Mouse (Mus musculus) megakaryocyte progenitor cell, adult 5-6 weeks (primary cell): ENCODE measurements around the gene Fam187b. TPM values are rescaled to one million over a fixed set of nuclear protein-coding genes. Genes with fewer than 3 reads are reported as not detected.

Experiments used
- ATAC-seq: replicated peaks from 2 replicates; pipeline ENCODE4 v1.8.0; 2016; ENCODE audit warnings: mild to moderate bottlenecking, moderate TSS enrichment, inconsistent platforms; ENCODE audit not compliant: poor library complexity
- total RNA-seq, 2 experiments: library from RNA; stranded (forward) in 1 of 2; stranded (reverse) in 1 of 2; fragments of 157-497, 149-512 nt in 1 of 2; fragments of 200-1000 nt in 1 of 2; gene quantifications; 2 replicates each; pipeline versions ENCODE4 v1.2.3 to v1.2.4; 2015 to 2017

Fam187b gene
- total RNA-seq, 2 experiments from 2014 or later: 0.10 to 0.42 TPM

- ATAC-seq: no peak
Observed at GRCm38 (mm10) chr7:30958109-30958865, 15.3 kb upstream of the Fam187b start.

- ATAC-seq: no peak
Observed at GRCm38 (mm10) chr7:30958866-30959487, 14.6 kb upstream of the Fam187b start.

GRCm38 (mm10) chr7:30959786-30960349, 13.7 kb upstream of the Fam187b start:
- ATAC-seq: no peak

- ATAC-seq: no peak
Observed at GRCm38 (mm10) chr7:30962862-30963261, 10.7 kb upstream of the Fam187b start.

- ATAC-seq: no peak
Observed at GRCm38 (mm10) chr7:30964366-30964765, 9.2 kb upstream of the Fam187b start.

- ATAC-seq: no peak
Observed at GRCm38 (mm10) chr7:30965677-30966076, 7.9 kb upstream of the Fam187b start.

- peak; percentile 71 for ATAC-seq
Observed at GRCm38 (mm10) chr7:30966657-30967056, 6.9 kb upstream of the Fam187b start.

- ATAC-seq: no peak
Observed at GRCm38 (mm10) chr7:30968611-30969010, 5.0 kb upstream of the Fam187b start.

GRCm38 (mm10) chr7:30969174-30969573, 4.4 kb upstream of the Fam187b start:
- no peak for ATAC-seq

- ATAC-seq: no peak
Observed at GRCm38 (mm10) chr7:30971901-30972300, 1.7 kb upstream of the Fam187b start.

- ATAC-seq: peak; percentile 28
Observed at GRCm38 (mm10) chr7:30972426-30973250, 952 bp upstream of the Fam187b start.

- ATAC-seq: no peak
Observed at GRCm38 (mm10) chr7:30973251-30973500, 414 bp upstream of the Fam187b start, which contains the start of gene Lsr. TSS of gene Lsr (minus strand) at chr7:30973464.

- no peak for ATAC-seq
Observed at GRCm38 (mm10) chr7:30981703-30982102, 8.1 kb downstream of the Fam187b start.

- no peak for ATAC-seq
Observed at GRCm38 (mm10) chr7:30985357-30985756, 11.8 kb downstream of the Fam187b start.

GRCm38 (mm10) chr7:30988519-30989162, 15.1 kb downstream of the Fam187b start:
- ATAC-seq: no peak

GRCm38 (mm10) chr7:30992148-30992547, 18.6 kb downstream of the Fam187b start:
- no peak; the same call in 1 of the 2 replicates for ATAC-seq

GRCm38 (mm10) chr7:30993986-30994385, 20.4 kb downstream of the Fam187b start:
- no peak for ATAC-seq

GRCm38 (mm10) chr7:30996491-30996890, 22.9 kb downstream of the Fam187b start:
- ATAC-seq: no peak

GRCm38 (mm10) chr7:31000505-31001020, 27.0 kb downstream of the Fam187b start:
- ATAC-seq: peak; percentile 66

- ATAC-seq: peak; percentile 89
Observed at GRCm38 (mm10) chr7:31002650-31003049, 29.1 kb downstream of the Fam187b start.

GRCm38 (mm10) chr7:31007775-31008174, 34.2 kb downstream of the Fam187b start:
- ATAC-seq: peak; percentile 56
